Mouse (Mus musculus) adrenal gland, postnatal 14 days (tissue): Measurements from ENCODE around the gene Pih1d1. TPM values are rescaled to one million over a fixed set of nuclear protein-coding genes. Genes with fewer than 3 reads are reported as not detected.
A peak's percentile ranks its signal among the peaks of the same experiment; 100 is the strongest.
"Not testable (repeated sequence)": the region's sequence is repeated elsewhere in the genome, so short reads cannot be mapped to it uniquely, and the experiment has no call there.

Source experiments
- DNase-seq: peaks from one replicate; pipeline ENCODE4 v3.0.0; 2021; ENCODE audit warnings: mixed read lengths
- long read RNA-seq, 2 experiments: library from polyadenylated mRNA; stranded (forward); transcript quantifications; one replicate each; pipeline ENCODE4 v2.0.0; 2021
- total RNA-seq: library from RNA; stranded (reverse); gene quantifications from 2 replicates; pipeline ENCODE4 v1.2.3, GENCODE M21; 2021

Gene Pih1d1
- total RNA-seq: 55.6 and 58.5 TPM in 2 replicates
- long read RNA-seq, experiment 1, transcript Pih1d1-201 (10 exons, 1,185 nt): major isoform, 23 of 55 reads
- long read RNA-seq, experiment 1, transcript Pih1d1-206 (10 exons, 1,077 nt): minor isoform, 12 of 55 reads
- long read RNA-seq, experiment 1, partial matches to known transcripts: 11 of 55 reads
- long read RNA-seq, experiment 1, other reads (novel, unspliced or antisense): 8 of 55 reads
- long read RNA-seq, experiment 2, transcript Pih1d1-206 (10 exons, 1,077 nt): major isoform, 27 of 51 reads
- long read RNA-seq, experiment 2, transcript Pih1d1-201 (10 exons, 1,185 nt): minor isoform, 14 of 51 reads
- long read RNA-seq, experiment 2, partial matches to known transcripts: 5 of 51 reads
- long read RNA-seq, experiment 2, other reads (novel, unspliced or antisense): 2 of 51 reads

GRCm38 (mm10) chr7:45154096-45154992 lies at the start of gene Pih1d1, which contains the start of gene Aldh16a1:
Gene Pih1d1, plus strand, starts transcription at chr7:45154303.
Gene Aldh16a1, minus strand, starts transcription at chr7:45154584.
- DNase-seq: peak; percentile 98

DNA sequence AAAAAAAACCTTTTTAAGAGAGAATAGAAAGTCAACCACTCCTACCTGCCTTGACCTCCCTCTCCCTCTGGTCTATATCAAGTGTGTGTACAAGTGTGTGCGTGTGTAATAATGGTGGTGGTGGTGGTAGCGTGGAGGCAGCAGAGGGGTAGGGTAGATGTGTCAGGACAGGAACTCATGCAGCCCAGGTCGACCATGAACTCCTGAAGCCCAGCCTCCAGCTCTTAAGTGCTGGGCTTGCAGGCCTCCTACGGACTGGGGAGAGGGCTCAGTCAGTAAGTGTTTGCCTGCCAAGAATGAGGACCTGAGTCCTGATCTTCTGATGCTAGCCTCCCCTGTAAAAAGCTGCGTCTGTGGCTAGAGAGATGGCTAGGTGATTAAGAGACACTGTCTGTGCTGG lies 49.2 kb upstream of the Pih1d1 start:
- DNase-seq: peak; percentile 2

GRCm38 (mm10) chr7:45105491-45105890 lies 48.6 kb upstream of the Pih1d1 start:
- DNase-seq: no peak

- peak; percentile 4 for DNase-seq
These were observed 47.7 kb upstream of the Pih1d1 start for GRCm38 (mm10) chr7:45106441-45106840.

- DNase-seq: peak; percentile 2
These were observed 47.0 kb upstream of the Pih1d1 start for GRCm38 (mm10) chr7:45107052-45107645.

- DNase-seq: not testable (repeated sequence)
These were observed 44.0 kb upstream of the Pih1d1 start for GRCm38 (mm10) chr7:45110089-45110488.

DNA sequence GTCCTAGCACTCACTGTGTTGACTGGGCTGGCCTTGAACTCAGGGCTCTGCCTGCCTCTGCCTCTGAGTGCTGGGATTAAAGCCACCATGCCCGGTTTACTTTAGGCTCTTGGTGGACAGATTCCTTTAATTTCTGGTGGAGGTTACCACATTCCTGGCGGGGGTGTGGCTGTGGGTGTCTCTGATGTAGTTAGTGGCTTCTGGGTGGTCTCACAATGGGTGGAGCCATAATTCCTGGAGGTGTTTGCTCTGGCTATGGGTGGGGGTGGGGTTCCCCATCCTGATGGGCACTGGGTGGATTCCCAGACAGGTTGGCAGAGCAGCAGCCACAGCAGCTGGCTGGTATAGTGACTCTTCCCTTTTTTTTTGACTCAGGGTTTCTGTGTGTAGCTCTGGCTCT lies 42.2 kb upstream of the Pih1d1 start:
- DNase-seq: peak; percentile 2

GRCm38 (mm10) chr7:45112529-45112928 lies 41.6 kb upstream of the Pih1d1 start:
- no peak for DNase-seq

DNA sequence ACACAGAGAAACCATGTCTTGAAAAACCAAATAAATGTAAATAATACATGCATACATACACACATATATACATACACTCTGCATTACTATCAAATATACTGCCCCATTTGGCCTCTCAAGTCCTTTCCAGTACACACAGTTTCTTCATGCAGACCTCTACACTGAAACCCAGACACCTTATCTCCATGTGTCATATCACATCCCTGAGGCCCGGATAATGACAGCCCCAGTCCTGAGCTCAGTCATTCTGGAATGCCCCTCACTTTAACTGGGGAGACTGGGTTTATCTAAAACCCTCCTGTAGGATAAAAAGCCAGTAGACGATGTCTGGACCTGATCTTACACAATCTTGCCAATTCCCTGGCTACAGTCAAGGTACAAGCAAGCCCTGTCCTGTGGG lies 40.6 kb upstream of the Pih1d1 start:
- no peak for DNase-seq

DNA sequence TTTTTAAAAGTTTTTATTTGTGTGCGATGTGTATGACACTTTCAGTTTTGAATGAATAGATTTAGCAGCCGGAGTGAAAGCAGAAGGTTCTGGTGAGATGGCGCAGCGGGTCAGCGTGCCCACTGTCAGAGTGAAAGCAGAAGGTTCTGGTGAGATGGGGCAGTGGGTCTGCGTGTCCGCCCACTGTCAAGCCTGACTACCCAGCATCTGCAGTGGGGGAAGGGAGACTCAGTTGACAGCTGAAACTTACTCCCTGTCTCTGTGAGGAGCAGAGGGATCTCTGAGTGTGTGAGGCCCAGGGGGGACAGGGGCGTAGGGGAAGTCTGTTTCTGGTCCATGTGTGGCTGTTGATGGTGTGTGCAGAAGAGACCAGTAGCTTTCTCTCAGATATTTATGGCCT lies 36.5 kb upstream of the Pih1d1 start:
- peak; percentile 7 for DNase-seq

DNA sequence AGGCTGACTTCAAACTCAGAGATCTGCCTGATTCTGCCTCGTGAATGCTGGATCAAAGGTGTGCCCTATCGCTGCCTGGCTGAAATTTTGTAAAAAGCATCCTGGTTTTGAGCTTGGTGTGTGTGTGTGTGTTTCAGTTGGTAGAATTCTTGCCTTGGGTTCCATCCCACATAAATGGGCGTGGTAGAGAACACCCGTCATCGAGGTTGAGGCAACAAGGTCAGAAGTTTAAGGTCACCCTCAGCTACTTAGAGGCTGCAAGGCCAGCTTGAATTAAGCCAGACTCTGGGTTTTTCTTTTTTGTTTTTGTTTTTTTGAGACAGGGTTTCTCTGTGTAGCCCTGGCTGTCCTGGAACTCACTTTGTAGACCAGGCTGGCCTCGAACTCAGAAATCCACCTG lies 35.8 kb upstream of the Pih1d1 start:
- peak; percentile 34 for DNase-seq

GRCm38 (mm10) chr7:45119780-45120709 lies 34.1 kb upstream of the Pih1d1 start:
- DNase-seq: no peak

- peak; percentile 75 for DNase-seq
These were observed 32.7 kb upstream of the Pih1d1 start for GRCm38 (mm10) chr7:45121404-45121803.

DNA sequence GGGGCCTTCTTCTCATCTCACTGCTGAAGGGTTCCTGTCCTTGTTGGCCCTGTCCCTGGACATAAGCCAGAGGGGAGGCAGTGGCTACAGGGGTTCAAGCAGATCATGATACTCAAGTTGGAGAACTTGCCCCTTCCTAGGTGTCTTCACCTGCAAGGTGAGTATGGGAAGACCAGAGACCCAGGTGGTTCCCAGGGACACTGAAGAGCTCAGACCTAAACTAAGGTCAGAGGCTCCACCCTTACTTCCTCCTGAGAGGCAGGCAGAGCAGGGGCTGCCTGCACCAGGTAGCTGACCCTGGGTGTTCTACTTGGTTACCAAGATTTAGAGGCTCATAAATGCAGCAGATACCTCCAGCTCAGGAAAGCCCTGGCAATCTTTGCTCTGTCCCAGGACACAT lies 32.1 kb upstream of the Pih1d1 start:
- no peak for DNase-seq

GRCm38 (mm10) chr7:45122561-45123185 lies 31.4 kb upstream of the Pih1d1 start:
- DNase-seq: no peak

- DNase-seq: peak; percentile 76
These were observed 30.9 kb upstream of the Pih1d1 start for GRCm38 (mm10) chr7:45123186-45123570.

GRCm38 (mm10) chr7:45124224-45125143 lies 29.6 kb upstream of the Pih1d1 start, which contains the start of gene Rps11:
Gene Rps11, minus strand, starts transcription at chr7:45124439.
- DNase-seq: peak; percentile 99

- no peak for DNase-seq
These were observed 28.9 kb upstream of the Pih1d1 start for GRCm38 (mm10) chr7:45125144-45125600.

DNA sequence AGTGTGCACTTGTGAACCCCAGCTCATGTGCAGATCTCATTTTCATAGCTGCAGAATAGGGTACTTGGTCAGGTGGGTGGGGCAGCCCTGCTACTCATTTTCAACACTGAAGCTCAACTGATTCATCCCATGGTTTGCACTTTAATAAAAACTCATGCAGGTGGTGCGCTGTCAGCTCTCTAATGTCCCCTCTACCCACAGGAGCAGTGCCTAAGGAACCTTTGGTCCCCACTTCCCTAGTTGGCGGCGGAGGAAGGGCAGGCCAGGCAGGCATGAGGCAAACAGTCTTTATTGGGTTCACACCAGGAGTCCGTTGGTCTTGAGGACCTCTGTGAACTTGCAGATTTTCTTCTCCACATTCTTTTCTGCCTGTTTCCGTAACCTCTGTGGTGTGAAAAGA lies 28.5 kb upstream of the Pih1d1 start:
- DNase-seq: not testable (repeated sequence)
